18 mouse cellular contexts compared by ENCODE assay signal in genomic region chr9:14652761-14653160, GRCm38 (mm10). TPM values are rescaled to one million over a fixed set of nuclear protein-coding genes. Genes with fewer than 3 reads are reported as not detected.
"Had no signal": no experiment of that assay in that cellular context is flagged by ENCODE, and none has a peak within 500 bp of the region (broad histone marks: within the 10 kb centered on the region; RNA-seq: fewer than 3 reads in every experiment).

No protein-coding gene starts in this region.

- H3K36me3 ChIP-seq: intestine, embryonic 15.5 days; limb, embryonic 13.5 days; liver, embryonic 15.5 days; lung, embryonic 15.5 days; midbrain, embryonic 15.5 days; neural tube, embryonic 13.5 days had no signal

- H3K27me3 ChIP-seq: intestine, embryonic 15.5 days; limb, embryonic 13.5 days; liver, embryonic 15.5 days; lung, embryonic 15.5 days; midbrain, embryonic 15.5 days; neural tube, embryonic 13.5 days had no signal

- H3K4me3 ChIP-seq: intestine, embryonic 15.5 days; layer of hippocampus, adult 2 months; limb, embryonic 13.5 days; liver, embryonic 15.5 days; lung, embryonic 15.5 days; megakaryocyte, embryonic 14.5 days; midbrain, embryonic 15.5 days; neural tube, embryonic 13.5 days had no signal

- H3K27ac ChIP-seq: intestine, embryonic 15.5 days; layer of hippocampus, adult 2 months; limb, embryonic 13.5 days; liver, embryonic 15.5 days; lung, embryonic 15.5 days; midbrain, embryonic 15.5 days; neural tube, embryonic 13.5 days had no signal

- DNase-seq: kidney, adult 18-20 months; kidney, postnatal 10 days; kidney, postnatal 4 days; left cerebral cortex, postnatal 4 days; retina, postnatal 1 day; thymus, adult 18-20 months; thymus, postnatal 14 days had no signal

- H3K4me2 ChIP-seq: intestine, embryonic 15.5 days; limb, embryonic 13.5 days; liver, embryonic 11.5 days; liver, embryonic 15.5 days; lung, embryonic 15.5 days; midbrain, embryonic 11.5 days; midbrain, embryonic 15.5 days; neural tube, embryonic 13.5 days had no signal

RNA-seq across cellular contexts. Expression of gene Amotl1, which starts 7.9 kb away (rescaled TPM):
- total RNA-seq: monocyte, adult 5-6 weeks had no signal
